Mouse (Mus musculus) neutrophil, adult 5-6 weeks (primary cell): ENCODE data around the gene Plod2. TPM values are rescaled to one million over a fixed set of nuclear protein-coding genes. Genes with fewer than 3 reads are reported as not detected.

Experiments used
- total RNA-seq: library from RNA; stranded (forward); fragments of 200-1000 nt; gene quantifications from 2 replicates; pipeline ENCODE4 v1.2.3, GENCODE M21; 2017

Gene Plod2
- total RNA-seq, 1 experiment from 2014 or later, result 0.23 TPM

Other genes starting within 250 kb of the Plod2 start
- not detected in 2 replicates for gene 1700057G04Rik, start 232.8 kb upstream of the Plod2 start, total RNA-seq
- gene Plscr4, start 84.8 kb upstream of the Plod2 start, total RNA-seq, result 0.23 and 0.49 TPM in 2 replicates